Mouse (Mus musculus): ENCODE measurements around the gene Cfap73. TPM values are rescaled to one million over a fixed set of nuclear protein-coding genes. Genes with fewer than 3 reads are reported as not detected.

The Cfap73 gene
- total and polyA plus RNA-seq, 3 experiments: 0.25 TPM; not detected in 2

- DNase-seq (ENCODE audit: low read depth, low spot score): peak; percentile 57
- Histone ChIP-seq H3K4me1 (ENCODE audit: control insufficient read depth in 1 of 2, insufficient read depth in 2 of 2, low read length in 2 of 2) (peaks cover 0 to 21% of the 10 kb centered on the region in 2 experiments; a peak in 3 of 4 replicates), H3K9ac (ENCODE audit: control insufficient read depth, low read depth, low read length, poor library complexity, severe bottlenecking) (no peak overlapping the region), H3K4me3 (ENCODE audit: control insufficient read depth in 1 of 2, insufficient read depth in 1 of 2, low read depth in 2 of 2, low read length in 2 of 2) (no peak overlapping the region), H3K36me3 (ENCODE audit: control insufficient read depth in 1 of 2, insufficient read depth in 2 of 2, low read length in 2 of 2) (peaks cover 0 to 10% of the 10 kb centered on the region in 2 experiments; a peak in 2 of 4 replicates), H3K27ac (ENCODE audit: control insufficient read depth, low read depth, low read length) (no peak overlapping the region), H3K27me3 (ENCODE audit: control insufficient read depth in 1 of 2, insufficient read depth in 2 of 2, low read length in 2 of 2) (no peaks in the 10 kb centered on the region; a peak in 1 of 4 replicates), H3K9me3 (replicated peaks; ENCODE audit: insufficient read depth, low read length) (no peaks in the 10 kb centered on the region), H3K79me2 (ENCODE audit: control insufficient read depth, insufficient read depth, low read length, poor library complexity) (no peaks in the 10 kb centered on the region)
- TF ChIP-seq SIN3A (IDR thresholded peaks at IDR 0.05; ENCODE audit: low read length): no peak
- no peak for TF ChIP-seq ZMIZ1 (IDR thresholded peaks at IDR 0.05; ENCODE audit: low read depth, low read length)
- TF ChIP-seq NRF1 (IDR thresholded peaks at IDR 0.05; ENCODE audit: insufficient read depth, low read depth, low read length, poor library complexity, severe bottlenecking): no peak
- TF ChIP-seq UBTF (IDR thresholded peaks at IDR 0.05; ENCODE audit: borderline replicate concordance, insufficient read depth, low read depth, low read length): no peak
- 0 out of 2 replicates have a peak, but pooled peaks have one; percentile 34 for TF ChIP-seq ETS1 (IDR thresholded peaks at IDR 0.05; ENCODE audit: low read depth, low read length)
- TF ChIP-seq MXI1 (IDR thresholded peaks at IDR 0.05; ENCODE audit: low read depth, low read length): no peak
- TF ChIP-seq KAT2A (conservative IDR thresholded peaks at IDR 0.05; ENCODE audit: low read depth, low read length): no peak
- TF ChIP-seq EP300 (IDR thresholded peaks at IDR 0.05; ENCODE audit: low read depth in 1 of 2, low read length in 2 of 2): peak; percentile 31 to 45; a peak in 3 of 4 replicates
- TF ChIP-seq TCF12 (IDR thresholded peaks at IDR 0.05; ENCODE audit: low read depth, low read length): no peak
- TF ChIP-seq TAL1 (IDR thresholded peaks at IDR 0.05; ENCODE audit: low read length): peak; percentile 60
- peak; percentile 47; the same call in 1 of the 2 replicates for TF ChIP-seq GATA1 (IDR thresholded peaks at IDR 0.05; ENCODE audit: low read depth, low read length)
- TF ChIP-seq RCOR1 (IDR thresholded peaks at IDR 0.05; ENCODE audit: low read depth, low read length): peak; percentile 86
- no peak for TF ChIP-seq E2F4 (IDR thresholded peaks at IDR 0.05; ENCODE audit: borderline replicate concordance, low read depth, low read length)
These were observed 10.2 kb upstream of the Cfap73 start for GRCm38 (mm10) chr5:120644227-120644626.

DNA sequence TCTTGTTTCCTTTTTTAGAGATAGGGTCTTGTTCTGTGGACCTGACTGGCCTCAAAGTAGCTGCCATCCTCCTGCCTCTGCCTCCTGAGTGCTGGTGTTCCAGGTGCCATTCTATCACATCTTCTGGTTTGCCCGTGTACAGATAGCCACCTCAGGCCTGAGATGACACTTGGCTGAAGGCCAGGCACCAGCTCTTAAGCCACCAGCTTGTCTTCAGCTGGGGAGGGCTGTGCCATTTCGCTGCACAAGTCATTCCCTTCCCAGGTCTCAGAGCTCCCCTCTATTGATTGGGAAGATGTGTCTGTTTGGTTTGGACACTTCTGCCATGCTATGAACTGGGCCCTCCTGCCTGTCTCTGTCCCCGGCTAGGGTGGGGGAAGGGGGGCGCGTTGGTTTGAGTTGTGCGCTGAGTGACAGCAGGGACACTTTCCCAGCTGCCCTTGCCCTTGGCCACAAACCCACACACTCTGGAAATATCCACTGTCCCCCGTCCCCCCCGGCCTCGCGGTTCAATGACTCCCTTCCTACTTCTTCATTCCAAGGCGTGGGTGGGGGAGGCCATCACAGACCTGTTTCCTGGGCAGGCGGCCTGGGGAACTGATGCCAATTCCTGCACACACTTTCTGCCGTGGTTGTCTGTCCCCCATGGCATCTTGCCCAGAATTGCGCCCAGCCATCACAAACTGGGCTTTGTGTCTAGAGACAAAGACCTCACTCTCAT is 9.5 kb upstream of the Cfap73 start:
- peaks cover 0 to 10% of the 10 kb centered on the region in 2 experiments; a peak in 2 of 4 replicates for H3K36me3 ChIP-seq (ENCODE audit: control insufficient read depth in 1 of 2, insufficient read depth in 2 of 2, low read length in 2 of 2)
- no peak for DNase-seq (ENCODE audit: low read depth, low spot score)
- TF ChIP-seq CHD2 (IDR thresholded peaks at IDR 0.05; ENCODE audit: low read length) (no peak), SMC3 (IDR thresholded peaks at IDR 0.05; ENCODE audit: low read depth, low read length) (no peak), BHLHE40 (IDR thresholded peaks at IDR 0.05; ENCODE audit: borderline replicate concordance, low read depth, low read length) (no peak), MAZ (IDR thresholded peaks at IDR 0.05; ENCODE audit: low read depth, low read length) (no peak), CHD1 (IDR thresholded peaks at IDR 0.05; ENCODE audit: low read depth, low read length) (no peak), RCOR1 (IDR thresholded peaks at IDR 0.05; ENCODE audit: low read depth, low read length) (no peak)
- no peaks in the 10 kb centered on the region for H3K9me3 ChIP-seq (replicated peaks; ENCODE audit: insufficient read depth, low read length)
- H3K4me1 ChIP-seq (ENCODE audit: control insufficient read depth in 1 of 2, insufficient read depth in 2 of 2, low read length in 2 of 2): peaks cover 0 to 21% of the 10 kb centered on the region in 2 experiments; a peak in 3 of 4 replicates
- no peaks in the 10 kb centered on the region; a peak in 2 of 4 replicates for H3K27me3 ChIP-seq (ENCODE audit: control insufficient read depth in 1 of 2, insufficient read depth in 2 of 2, low read length in 2 of 2)
- H3K27ac ChIP-seq (ENCODE audit: control insufficient read depth, low read depth, low read length): no peak overlapping the region
- H3K79me2 ChIP-seq (ENCODE audit: control insufficient read depth, insufficient read depth, low read length, poor library complexity): no peaks in the 10 kb centered on the region
- no peak overlapping the region for H3K4me3 ChIP-seq (ENCODE audit: control insufficient read depth in 1 of 2, insufficient read depth in 1 of 2, low read depth in 2 of 2, low read length in 2 of 2)
- H3K9ac ChIP-seq (ENCODE audit: control insufficient read depth, low read depth, low read length, poor library complexity, severe bottlenecking): no peak overlapping the region

Measured in MEL (cell line).